Mouse (Mus musculus): ENCODE results near the gene Dmpk. TPM values are rescaled to one million over a fixed set of nuclear protein-coding genes. Genes with fewer than 3 reads are reported as not detected.

Dmpk gene
- 17.5 and 19.1 TPM in 2 replicates for polyA plus RNA-seq (2016; fragmentation: Nextera tagmentation; extraction: Ambion mirVana)

DNA sequence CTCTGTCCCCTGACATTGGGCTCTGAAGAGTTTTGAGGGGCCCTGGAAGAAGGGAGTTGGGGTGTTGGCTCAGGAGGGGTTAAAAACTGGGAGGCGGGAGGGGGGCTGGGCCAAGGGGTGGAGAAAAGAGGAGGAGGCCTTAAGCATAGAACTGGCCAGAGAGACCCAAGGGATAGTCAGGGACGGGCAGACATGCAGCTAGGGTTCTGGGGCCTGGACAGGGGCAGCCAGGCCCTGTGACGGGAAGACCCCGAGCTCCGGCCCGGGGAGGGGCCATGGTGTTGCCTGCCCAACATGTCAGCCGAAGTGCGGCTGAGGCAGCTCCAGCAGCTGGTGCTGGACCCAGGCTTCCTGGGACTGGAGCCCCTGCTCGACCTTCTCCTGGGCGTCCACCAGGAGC is at the start of gene Dmpk:
Dmpk (plus strand) TSS at position 149 of the 400 bp plus-strand sequence.
- H3K9me3 ChIP-seq: no peaks in the 10 kb centered on the region
- H3K4me3 ChIP-seq: peak within 1 kb of the TSS; percentile 10; the same call in 1 of the 2 replicates
- H3K4me2 ChIP-seq (replicated peaks): peak within 1 kb of the TSS; percentile 31
- H3K27me3 ChIP-seq: no peaks in the 10 kb centered on the region
- WGBS: 45% methylated on average over 10 of the region's 10 CpGs
- peaks cover 36% of the 10 kb centered on the region for H3K4me1 ChIP-seq
- peaks cover 66% of the 10 kb centered on the region for H3K36me3 ChIP-seq
- no peak for ATAC-seq (ENCODE audit: insufficient number of reproducible peaks, insufficient read depth, low FRiP score, low TSS enrichment)
- peak within 1 kb of the TSS; percentile 11; the same call in 1 of the 2 replicates for H3K9ac ChIP-seq
- no peak within 1 kb of the TSS for H3K27ac ChIP-seq

DNA sequence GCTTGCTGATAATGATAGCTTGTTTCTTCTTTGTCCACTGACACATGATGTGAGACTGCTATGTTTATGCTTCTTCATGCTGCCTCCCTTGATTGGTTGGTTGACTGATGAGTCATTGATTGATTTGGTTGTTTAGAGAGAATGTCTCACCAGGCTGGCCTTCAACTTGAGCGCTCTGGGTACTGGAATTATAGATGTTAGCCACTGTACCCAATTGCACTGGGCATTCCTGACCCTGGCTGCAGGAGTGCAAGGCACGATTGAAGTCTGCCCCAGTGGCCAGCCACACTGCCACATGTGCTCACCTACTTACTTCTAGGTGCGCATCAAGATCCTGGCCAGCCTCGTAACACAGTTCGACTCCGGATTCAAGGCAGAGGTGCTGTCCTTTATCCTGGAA is 39.0 kb upstream of the Dmpk start:
- H3K9ac ChIP-seq: no peak overlapping the region
- no peaks in the 10 kb centered on the region for H3K27me3 ChIP-seq
- no peaks in the 10 kb centered on the region for H3K4me1 ChIP-seq
- H3K4me2 ChIP-seq (replicated peaks): no peak overlapping the region
- no peak for ATAC-seq (ENCODE audit: insufficient number of reproducible peaks, insufficient read depth, low FRiP score, low TSS enrichment)
- H3K9me3 ChIP-seq: no peaks in the 10 kb centered on the region
- no peak overlapping the region for H3K4me3 ChIP-seq
- WGBS: 95% methylated on average over 6 of the region's 6 CpGs
- H3K27ac ChIP-seq: no peak overlapping the region
- H3K36me3 ChIP-seq: peaks cover 99% of the 10 kb centered on the region

DNA sequence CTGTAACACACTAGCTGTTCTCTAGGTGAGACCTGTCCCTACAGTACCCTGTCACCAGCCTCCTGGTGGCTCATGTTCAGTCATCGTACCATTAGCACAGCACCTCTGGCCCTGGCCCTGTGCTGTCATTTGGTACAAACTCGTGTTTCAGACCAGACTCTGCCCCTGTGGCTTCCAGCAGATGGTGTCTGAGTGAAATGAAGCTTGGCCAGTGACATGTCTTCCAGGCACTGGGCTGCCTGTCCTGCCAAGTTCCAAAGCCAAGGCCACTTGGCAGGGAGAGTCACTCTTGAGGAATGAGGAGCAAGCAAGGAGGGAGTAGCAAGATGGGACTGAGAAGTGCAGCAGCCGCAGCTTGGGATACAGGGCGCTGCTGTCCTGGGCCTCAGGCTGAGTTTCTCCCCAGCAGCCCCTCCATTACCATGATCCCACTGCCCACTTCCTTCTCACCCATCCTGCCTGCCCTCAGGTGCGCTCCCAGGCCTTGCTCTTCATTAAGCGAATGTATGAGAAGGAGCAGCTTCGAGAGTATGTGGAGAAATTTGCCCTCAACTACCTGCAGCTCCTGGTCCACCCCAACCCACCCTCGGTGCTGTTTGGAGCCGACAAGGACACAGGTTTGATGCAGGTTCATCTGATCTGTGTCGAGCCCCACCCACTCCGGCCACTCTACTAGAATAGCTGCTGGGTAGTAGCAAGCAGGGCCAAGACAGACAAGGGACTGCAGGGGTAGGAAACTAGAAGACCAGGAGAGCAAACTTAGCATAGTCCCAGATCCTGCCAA is 37.2 kb upstream of the Dmpk start:
- no peaks in the 10 kb centered on the region for H3K4me1 ChIP-seq
- 92% methylated on average over 11 of the region's 11 CpGs for WGBS

DNA sequence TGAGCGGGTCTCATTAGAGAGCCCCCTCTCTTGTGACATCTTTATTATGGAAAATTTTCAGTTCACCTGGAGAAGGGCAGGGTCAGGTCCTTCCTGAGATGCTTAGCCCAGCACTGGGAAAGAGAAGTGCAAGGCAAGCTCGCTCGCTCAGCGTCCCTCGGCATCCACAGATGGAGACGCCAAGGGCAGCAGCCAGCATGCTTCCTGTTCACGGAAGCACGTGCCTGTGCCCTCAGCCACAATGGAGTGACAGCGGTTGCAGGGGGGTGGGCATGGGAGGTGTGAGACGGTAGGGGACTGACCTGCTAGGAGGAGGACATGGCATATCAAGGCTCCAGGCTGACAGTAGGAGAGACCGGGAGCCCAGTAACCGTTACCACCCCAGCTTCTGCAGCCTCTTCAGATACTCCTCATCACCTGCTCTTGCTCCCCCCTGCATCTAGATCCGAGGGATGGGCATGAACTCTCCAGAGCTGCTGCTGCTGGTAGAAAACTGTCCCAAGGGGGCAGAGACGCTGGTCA is 35.6 kb upstream of the Dmpk start:
- no peak overlapping the region for H3K4me3 ChIP-seq
- no peaks in the 10 kb centered on the region for H3K9me3 ChIP-seq
- H3K4me1 ChIP-seq: no peaks in the 10 kb centered on the region
- H3K27me3 ChIP-seq: no peaks in the 10 kb centered on the region
- H3K27ac ChIP-seq: no peak overlapping the region
- no peak overlapping the region for H3K4me2 ChIP-seq (replicated peaks)
- H3K36me3 ChIP-seq: peaks cover 98% of the 10 kb centered on the region
- no peak overlapping the region for H3K9ac ChIP-seq
- no peak for ATAC-seq (ENCODE audit: insufficient number of reproducible peaks, insufficient read depth, low FRiP score, low TSS enrichment)
- 89% methylated on average over 14 of the region's 14 CpGs for WGBS

More for the DNA sequence above, 37.2 kb upstream of the Dmpk start:
- H3K36me3 ChIP-seq: peaks cover 99% of the 10 kb centered on the region
- no peaks in the 10 kb centered on the region for H3K27me3 ChIP-seq
- no peak overlapping the region for H3K9ac ChIP-seq
- no peak overlapping the region for H3K4me2 ChIP-seq (replicated peaks)
- H3K9me3 ChIP-seq: no peaks in the 10 kb centered on the region
- no peak overlapping the region for H3K4me3 ChIP-seq
- no peak for ATAC-seq (ENCODE audit: insufficient number of reproducible peaks, insufficient read depth, low FRiP score, low TSS enrichment)
- no peak overlapping the region for H3K27ac ChIP-seq

DNA sequence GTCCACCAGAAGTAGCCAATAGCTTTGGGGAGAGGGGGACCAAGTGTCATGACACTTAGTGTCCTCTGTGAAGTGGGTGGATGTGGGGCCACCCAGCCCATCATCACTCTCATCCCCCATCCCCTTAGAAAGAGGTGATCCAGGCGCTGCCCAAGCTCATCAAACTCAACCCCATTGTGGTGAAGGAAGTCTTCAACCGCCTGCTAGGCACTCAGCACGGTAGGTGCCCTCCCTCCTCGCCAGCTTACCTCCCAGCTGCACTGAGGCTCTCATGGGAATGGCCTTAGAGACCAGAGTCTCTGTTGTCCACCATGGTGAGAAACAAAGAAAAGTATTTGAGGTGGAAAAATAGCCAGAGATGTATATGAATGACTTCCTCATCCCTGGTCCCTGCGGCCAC is 34.4 kb upstream of the Dmpk start:
- H3K4me2 ChIP-seq (replicated peaks): no peak overlapping the region
- H3K9me3 ChIP-seq: no peaks in the 10 kb centered on the region
- H3K9ac ChIP-seq: no peak overlapping the region
- H3K27ac ChIP-seq: no peak overlapping the region
- no peak overlapping the region for H3K4me3 ChIP-seq
- H3K36me3 ChIP-seq: peaks cover 91% of the 10 kb centered on the region
- no peaks in the 10 kb centered on the region for H3K27me3 ChIP-seq
- H3K4me1 ChIP-seq: peaks cover under 1% of the 10 kb centered on the region; the same call in 1 of the 2 replicates
- ATAC-seq (ENCODE audit: insufficient number of reproducible peaks, insufficient read depth, low FRiP score, low TSS enrichment): no peak
- 88% methylated on average over 5 of the region's 5 CpGs for WGBS

DNA sequence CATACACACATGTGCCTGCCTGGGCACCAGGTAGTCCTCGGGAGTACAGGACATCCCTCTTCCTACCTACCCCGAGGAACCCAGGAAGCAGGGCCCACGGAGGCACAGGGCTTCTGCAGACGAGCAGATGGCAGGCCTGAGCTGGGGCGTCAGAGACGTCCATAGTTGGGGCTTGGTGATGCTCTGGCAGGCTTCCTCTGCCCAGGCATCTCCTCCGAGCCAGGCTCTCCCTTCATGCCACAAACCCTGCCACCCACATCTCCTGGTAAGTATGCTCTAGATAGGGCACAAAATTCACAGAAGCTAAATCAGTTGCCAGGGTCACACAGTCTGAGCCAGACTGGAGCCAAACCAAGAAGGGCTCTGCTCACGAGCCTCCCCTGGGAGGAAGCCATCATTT is 33.5 kb upstream of the Dmpk start:
- no peaks in the 10 kb centered on the region for H3K27me3 ChIP-seq
- ATAC-seq (ENCODE audit: insufficient number of reproducible peaks, insufficient read depth, low FRiP score, low TSS enrichment): no peak
- H3K27ac ChIP-seq: no peak overlapping the region
- peaks cover 9% of the 10 kb centered on the region for H3K4me1 ChIP-seq
- H3K4me2 ChIP-seq (replicated peaks): no peak overlapping the region
- no peak overlapping the region for H3K4me3 ChIP-seq
- H3K36me3 ChIP-seq: peaks cover 83% of the 10 kb centered on the region
- 90% methylated on average over 8 of the region's 8 CpGs for WGBS
- H3K9me3 ChIP-seq: no peaks in the 10 kb centered on the region
- H3K9ac ChIP-seq: no peak overlapping the region; the same call in 1 of the 2 replicates

DNA sequence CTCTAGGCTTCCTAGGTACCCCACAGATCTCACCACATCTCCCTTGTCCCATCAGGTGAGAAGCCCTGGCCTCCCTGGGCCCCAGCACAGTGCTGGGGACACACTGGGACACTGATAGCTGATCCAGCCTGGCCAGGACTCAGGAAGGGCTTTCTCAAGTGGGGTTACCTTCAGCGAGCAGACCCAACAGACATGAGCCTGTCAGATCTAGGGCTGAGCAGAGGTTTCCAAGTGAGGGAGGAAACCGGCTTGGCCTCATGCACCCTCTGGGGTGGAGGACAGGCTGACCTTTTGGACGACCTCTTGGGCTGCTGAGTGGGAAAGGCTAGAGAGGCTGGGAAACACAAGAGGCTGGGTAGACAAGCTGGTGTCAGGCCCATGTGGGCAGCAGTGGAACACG is 32.5 kb upstream of the Dmpk start:
- WGBS: 68% methylated on average over 4 of the region's 4 CpGs
- Histone ChIP-seq H3K27ac (no peak overlapping the region), H3K27me3 (no peaks in the 10 kb centered on the region), H3K9ac (no peak overlapping the region), H3K36me3 (peaks cover 75% of the 10 kb centered on the region), H3K4me2 (replicated peaks) (no peak overlapping the region), H3K4me3 (no peak overlapping the region), H3K4me1 (peaks cover 9% of the 10 kb centered on the region), H3K9me3 (no peaks in the 10 kb centered on the region)
- ATAC-seq (ENCODE audit: insufficient number of reproducible peaks, insufficient read depth, low FRiP score, low TSS enrichment): no peak

DNA sequence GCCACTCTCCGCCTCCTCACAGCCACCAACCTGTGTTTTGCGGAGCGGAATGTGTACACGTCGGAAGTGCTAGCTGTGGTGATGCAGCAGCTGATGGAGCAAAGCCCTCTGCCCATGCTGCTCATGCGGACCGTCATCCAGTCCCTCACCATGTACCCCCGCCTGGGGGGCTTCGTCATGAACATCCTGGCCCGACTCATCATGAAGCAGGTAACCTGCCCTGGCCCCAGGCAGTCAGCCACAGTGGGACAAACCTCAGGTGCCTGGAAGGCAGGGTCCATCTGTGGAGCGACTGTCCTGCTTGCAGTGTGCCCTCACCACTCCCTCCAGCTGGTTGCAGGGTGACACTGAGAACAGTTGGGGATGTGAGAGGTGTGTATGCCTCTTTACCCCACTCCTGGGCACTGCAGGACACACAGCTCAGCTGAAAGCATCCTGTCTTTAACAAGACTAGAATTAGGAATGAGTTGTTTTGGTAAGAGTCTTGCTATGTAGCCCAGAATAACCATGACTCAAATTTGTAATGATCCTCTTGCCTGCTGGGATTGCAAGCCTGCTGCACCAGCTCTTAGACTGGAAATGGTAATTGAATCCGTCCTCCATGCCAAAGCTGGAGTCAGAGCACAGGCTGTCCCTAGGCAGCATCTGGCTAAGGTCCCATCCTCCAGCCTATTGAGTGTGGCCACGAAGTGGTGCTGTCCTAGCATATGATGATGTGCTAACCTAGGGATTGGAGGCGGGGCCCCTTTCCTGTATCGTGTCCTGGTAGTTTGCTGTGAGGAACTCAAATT is 31.1 kb upstream of the Dmpk start:
- ATAC-seq (ENCODE audit: insufficient number of reproducible peaks, insufficient read depth, low FRiP score, low TSS enrichment): no peak

DNA sequence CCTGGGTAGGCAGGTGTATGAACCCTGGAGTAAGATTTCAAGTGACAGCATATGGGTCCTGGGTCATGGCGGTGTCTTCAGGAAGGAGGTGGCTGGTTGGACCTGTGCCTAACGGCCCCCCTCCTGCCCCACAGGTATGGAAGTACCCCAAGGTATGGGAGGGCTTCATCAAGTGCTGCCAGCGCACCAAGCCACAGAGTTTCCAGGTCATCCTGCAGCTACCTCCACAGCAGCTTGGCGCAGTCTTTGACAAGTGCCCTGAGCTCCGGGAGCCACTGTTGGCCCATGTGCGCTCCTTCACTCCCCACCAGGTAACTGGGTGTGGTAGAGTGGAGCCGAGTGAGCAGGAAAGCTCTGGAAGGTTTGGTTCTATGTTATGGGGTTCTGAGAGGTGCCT is 30.5 kb upstream of the Dmpk start:
- H3K4me2 ChIP-seq (replicated peaks): no peak overlapping the region
- 94% methylated on average over 7 of the region's 7 CpGs for WGBS
- H3K4me3 ChIP-seq: no peak overlapping the region
- H3K36me3 ChIP-seq: peaks cover 56% of the 10 kb centered on the region
- no peak for ATAC-seq (ENCODE audit: insufficient number of reproducible peaks, insufficient read depth, low FRiP score, low TSS enrichment)
- no peaks in the 10 kb centered on the region for H3K27me3 ChIP-seq
- peaks cover 9% of the 10 kb centered on the region for H3K4me1 ChIP-seq
- H3K9ac ChIP-seq: no peak overlapping the region
- H3K27ac ChIP-seq: no peak overlapping the region
- no peaks in the 10 kb centered on the region for H3K9me3 ChIP-seq

More for the DNA sequence above, 31.1 kb upstream of the Dmpk start:
- Histone ChIP-seq H3K9me3 (no peaks in the 10 kb centered on the region), H3K4me3 (no peak overlapping the region), H3K9ac (no peak overlapping the region), H3K4me1 (peaks cover 9% of the 10 kb centered on the region), H3K4me2 (replicated peaks) (no peak overlapping the region), H3K36me3 (peaks cover 62% of the 10 kb centered on the region), H3K27me3 (no peaks in the 10 kb centered on the region), H3K27ac (no peak overlapping the region)
- 90% methylated on average over 15 of the region's 15 CpGs for WGBS

DNA sequence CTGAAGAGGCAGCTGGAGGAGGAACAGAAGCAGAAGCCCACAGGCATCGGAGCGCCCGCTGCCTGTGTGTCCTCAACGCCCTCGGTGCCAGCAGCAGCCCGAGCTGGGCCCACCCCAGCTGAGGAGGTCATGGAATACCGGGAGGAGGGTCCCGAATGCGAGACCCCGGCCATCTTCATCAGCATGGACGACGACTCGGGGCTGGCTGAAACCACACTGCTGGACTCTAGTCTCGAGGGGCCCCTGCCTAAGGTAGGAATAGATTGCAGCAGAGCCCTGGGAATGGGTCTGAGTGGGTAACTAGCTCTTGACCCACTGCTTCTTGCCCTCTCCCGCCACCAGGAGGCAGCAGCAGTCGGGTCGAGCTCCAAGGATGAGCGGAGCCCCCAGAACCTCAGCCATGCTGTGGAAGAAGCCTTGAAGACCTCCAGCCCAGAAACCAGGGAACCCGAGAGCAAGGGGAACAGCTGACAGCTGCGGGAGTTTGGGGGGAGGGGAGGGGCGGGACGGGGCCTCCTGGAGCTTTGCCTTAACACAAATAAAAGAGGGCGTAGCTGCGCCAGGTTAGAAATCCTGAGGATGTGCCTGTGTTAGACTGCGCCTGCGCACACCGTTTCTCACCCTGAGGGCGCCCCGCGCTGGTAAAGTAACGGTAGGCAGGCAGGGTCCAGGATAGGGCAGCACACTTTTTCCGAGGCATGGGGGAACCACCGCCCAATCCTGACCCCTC is 29.4 kb upstream of the Dmpk start, which contains the start of gene Rsph6a:
Rsph6a (plus strand) TSS at position 644 of the 730 bp plus-strand sequence.
- Histone ChIP-seq H3K4me2 (replicated peaks) (peak within 1 kb of the TSS; percentile 34), H3K36me3 (peaks cover 45% of the 10 kb centered on the region), H3K9me3 (no peaks in the 10 kb centered on the region), H3K9ac (no peak within 1 kb of the TSS), H3K27ac (no peak within 1 kb of the TSS), H3K4me3 (0 out of 2 replicates have a peak within 1 kb of the TSS, but pooled peaks have one; percentile 3), H3K27me3 (no peaks in the 10 kb centered on the region), H3K4me1 (peaks cover 9% of the 10 kb centered on the region)
- peak; percentile 41; the same call in 1 of the 2 replicates for ATAC-seq (ENCODE audit: insufficient number of reproducible peaks, insufficient read depth, low FRiP score, low TSS enrichment)
- 29% methylated on average over 33 of the region's 33 CpGs for WGBS

DNA sequence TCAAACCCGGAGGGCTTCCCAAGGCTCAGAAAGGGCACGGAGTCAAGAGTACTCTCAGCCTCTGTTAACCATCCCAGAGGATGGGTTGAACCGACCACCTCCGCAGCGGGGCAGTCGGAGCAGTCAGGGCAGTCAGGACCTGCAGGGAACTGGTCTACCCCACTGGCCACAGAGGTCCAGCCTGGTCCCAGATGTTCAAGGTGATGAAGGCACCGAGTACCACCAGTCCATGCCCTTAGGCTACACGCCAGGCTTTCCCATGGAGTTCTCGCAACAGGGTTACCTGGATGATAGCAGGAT is 28.9 kb upstream of the Dmpk start:
- 57% methylated on average over 9 of the region's 9 CpGs for WGBS
- Histone ChIP-seq H3K36me3 (peaks cover 40% of the 10 kb centered on the region), H3K4me3 (0 out of 2 replicates have a peak overlapping the region, but pooled peaks have one; percentile 3), H3K4me2 (replicated peaks) (peak overlapping the region; percentile 34), H3K27me3 (no peaks in the 10 kb centered on the region), H3K9me3 (no peaks in the 10 kb centered on the region), H3K9ac (no peak overlapping the region), H3K27ac (no peak overlapping the region), H3K4me1 (peaks cover 9% of the 10 kb centered on the region)
- ATAC-seq (ENCODE audit: insufficient number of reproducible peaks, insufficient read depth, low FRiP score, low TSS enrichment): peak; percentile 25; the same call in 1 of the 2 replicates
